Mouse (Mus musculus) stomach, embryonic 16.5 days (tissue): ENCODE measurements around the gene Ralgds. TPM values are rescaled to one million over a fixed set of nuclear protein-coding genes. Genes with fewer than 3 reads are reported as not detected.

Source experiments
- ATAC-seq: fragments of 200-750 bp; cut with Nextera tagmentation; 2 replicates; pipeline ENCODE4 v1.8.0; 2017; ENCODE audit warnings: moderate number of reproducible peaks, moderate TSS enrichment; ENCODE audit not compliant: insufficient read depth, low FRiP score
- H3K27ac ChIP-seq: fragments of 300-500 bp; sonication (generic); 2 replicates; pipeline ENCODE4 v1.5.1; 2014; ENCODE audit warnings: low read length
- H3K27me3 ChIP-seq: fragments of 300-500 bp; sonication (generic); 2 replicates; pipeline ENCODE4 v1.6.1; 2014; ENCODE audit warnings: low read length, control low read depth, mixed read lengths; ENCODE audit not compliant: control insufficient read depth, insufficient read depth
- H3K36me3 ChIP-seq: fragments of 300-500 bp; sonication (generic); 2 replicates; pipeline ENCODE4 v1.6.1; 2014; ENCODE audit warnings: low read length; ENCODE audit not compliant: control insufficient read depth, insufficient read depth
- H3K4me1 ChIP-seq: fragments of 300-500 bp; sonication (generic); 2 replicates; pipeline ENCODE4 v1.6.1; 2014; ENCODE audit warnings: low read length, control low read depth, mixed read lengths; ENCODE audit not compliant: control insufficient read depth, insufficient read depth
- H3K4me2 ChIP-seq: fragments of 300-500 bp; sonication (generic); 2 replicates; pipeline ENCODE4 v1.6.1; 2014; ENCODE audit warnings: low read depth, low read length, mixed read lengths
- H3K4me3 ChIP-seq: fragments of 300-500 bp; sonication (generic); replicated peaks from 2 replicates; pipeline ENCODE4 v1.5.1; 2014; ENCODE audit warnings: mild to moderate bottlenecking, low read length
- H3K9ac ChIP-seq: fragments of 300-500 bp; sonication (generic); 2 replicates; pipeline ENCODE4 v1.6.1; 2014; ENCODE audit warnings: low read length
- H3K9me3 ChIP-seq: fragments of 300-500 bp; sonication (generic); replicated peaks from 2 replicates; pipeline ENCODE4 v1.6.1; 2016; ENCODE audit warnings: low read length, control low read depth; ENCODE audit not compliant: control insufficient read depth
- WGBS: fragments of 180-500 bp; shearing (Covaris S2); extraction: QIAGEN DNeasy Blood & Tissue Kit; methylation state at CpG from one replicate; pipeline ENCODE4 v1.1.7; 2014; 5-methylcytosine and 5-hydroxymethylcytosine counted together
- polyA plus RNA-seq: library from polyadenylated mRNA; unstranded; fragments of >200 nt; fragmentation: Nextera tagmentation; extraction: Ambion mirVana; gene quantifications from 2 replicates; pipeline ENCODE4 v1.2.1, GENCODE M21; 2015

Ralgds gene
- polyA plus RNA-seq, 1 experiment from 2014 or later, result 28.2 TPM

DNA sequence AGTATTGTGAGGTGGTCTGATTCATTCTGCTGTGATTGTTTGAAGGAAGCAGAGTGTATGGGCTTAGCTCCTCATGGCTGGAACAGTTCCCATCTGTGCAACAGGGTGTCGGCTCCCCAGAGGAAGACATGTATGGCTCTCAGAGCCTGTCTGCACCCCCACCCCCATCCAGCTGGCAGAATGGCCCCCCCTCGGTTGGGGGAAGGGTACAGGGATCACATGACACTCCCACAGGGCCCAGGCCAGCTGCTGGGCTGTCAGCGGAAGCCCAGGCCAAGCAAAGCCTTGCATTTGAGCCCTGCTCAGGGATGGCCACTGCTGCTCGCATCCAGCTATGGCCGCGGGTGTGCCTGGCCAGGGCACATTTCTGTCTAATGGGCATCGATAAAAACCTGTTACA is 26.3 kb downstream of the Ralgds start:
- Histone ChIP-seq H3K9me3 (no peaks in the 10 kb centered on the region), H3K27ac (peak overlapping the region; percentile 90), H3K4me3 (no peak overlapping the region), H3K36me3 (peaks cover 14% of the 10 kb centered on the region), H3K9ac (peak overlapping the region; percentile 55), H3K4me2 (peak overlapping the region; percentile 10; the same call in 1 of the 2 replicates), H3K4me1 (peaks cover 64% of the 10 kb centered on the region), H3K27me3 (no peaks in the 10 kb centered on the region)
- peak; percentile 22; the same call in 1 of the 2 replicates for ATAC-seq
- 47% methylated on average over 7 of the region's 7 CpGs for whole genome bisulfite sequencing

GRCm38 (mm10) chr2:28539949-28540348 is 27.0 kb downstream of the Ralgds start:
- Histone ChIP-seq H3K4me3 (no peak overlapping the region), H3K9ac (peak overlapping the region; percentile 55; the same call in 1 of the 2 replicates), H3K36me3 (peaks cover 14% of the 10 kb centered on the region), H3K27ac (peak overlapping the region; percentile 90), H3K27me3 (no peaks in the 10 kb centered on the region), H3K9me3 (no peaks in the 10 kb centered on the region), H3K4me1 (peaks cover 56% of the 10 kb centered on the region), H3K4me2 (no peak overlapping the region)
- ATAC-seq, result no peak
- WGBS, result 71% methylated on average over 2 of the region's 2 CpGs

DNA sequence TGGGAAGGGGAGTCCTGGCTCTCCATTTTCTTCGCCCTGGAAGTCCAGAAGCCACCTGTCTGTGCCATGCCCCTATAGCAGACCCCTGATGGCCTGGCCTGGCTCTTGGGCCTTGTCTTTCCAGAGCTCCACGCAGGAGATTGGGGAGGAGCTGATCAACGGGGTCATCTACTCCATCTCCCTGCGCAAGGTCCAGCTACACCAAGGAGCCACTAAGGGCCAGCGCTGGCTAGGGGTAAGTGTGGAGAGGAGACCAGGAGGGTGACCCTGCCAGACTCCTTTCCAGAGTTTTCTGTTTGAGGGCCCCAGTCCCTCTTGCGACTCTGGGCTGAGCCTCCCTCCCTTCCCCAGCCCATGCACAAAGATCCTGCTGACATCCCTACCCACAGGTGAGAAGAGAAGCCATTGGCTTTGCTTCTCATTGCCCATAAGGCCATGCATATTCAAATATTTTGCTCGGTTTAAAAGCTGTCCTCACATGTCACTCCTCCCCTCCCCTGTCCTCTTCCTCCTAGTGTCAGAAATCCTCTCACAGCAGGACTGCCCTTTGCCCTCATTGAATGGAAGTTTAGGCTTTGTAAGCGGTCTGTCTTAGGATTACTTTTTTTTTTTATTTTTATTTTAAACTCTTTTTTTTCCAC is 27.8 kb downstream of the Ralgds start:
- WGBS, result 79% methylated on average over 8 of the region's 8 CpGs
- Histone ChIP-seq H3K9ac (no peak overlapping the region), H3K4me1 (peaks cover 49% of the 10 kb centered on the region), H3K27me3 (no peaks in the 10 kb centered on the region), H3K4me2 (no peak overlapping the region), H3K36me3 (peaks cover 18% of the 10 kb centered on the region), H3K27ac (no peak overlapping the region), H3K9me3 (no peaks in the 10 kb centered on the region), H3K4me3 (no peak overlapping the region)
- no peak for ATAC-seq

DNA sequence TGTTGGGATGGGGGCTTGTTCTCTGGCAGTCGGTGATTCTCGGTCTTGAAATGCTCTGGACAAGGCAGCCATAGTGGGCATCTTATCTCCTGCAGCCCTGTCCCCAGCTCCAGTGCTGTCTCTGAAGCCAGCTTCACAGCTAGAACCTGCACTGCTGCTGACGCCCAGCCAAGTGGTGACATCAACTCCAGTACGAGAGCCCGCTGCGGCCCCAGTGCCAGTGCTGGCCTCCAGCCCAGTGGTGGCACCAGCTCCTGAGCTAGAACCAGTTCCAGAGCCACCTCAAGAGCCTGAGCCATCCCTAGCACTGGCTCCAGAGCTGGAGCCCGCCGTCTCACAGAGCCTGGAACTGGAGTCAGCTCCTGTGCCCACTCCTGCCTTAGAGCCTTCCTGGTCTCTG is 31.0 kb downstream of the Ralgds start:
- H3K4me2 ChIP-seq, result no peak overlapping the region
- ATAC-seq, result no peak
- peak overlapping the region; percentile 38; the same call in 1 of the 2 replicates for H3K27ac ChIP-seq
- H3K27me3 ChIP-seq, result no peaks in the 10 kb centered on the region
- H3K36me3 ChIP-seq, result peaks cover 22% of the 10 kb centered on the region
- no peaks in the 10 kb centered on the region for H3K9me3 ChIP-seq
- no peak overlapping the region for H3K4me3 ChIP-seq
- H3K4me1 ChIP-seq, result peaks cover 18% of the 10 kb centered on the region
- WGBS, result 88% methylated on average over 8 of the region's 8 CpGs
- no peak overlapping the region for H3K9ac ChIP-seq

GRCm38 (mm10) chr2:28545976-28546375 is 33.1 kb downstream of the Ralgds start:
- Histone ChIP-seq H3K27ac (no peak overlapping the region), H3K36me3 (peaks cover 31% of the 10 kb centered on the region), H3K4me3 (no peak overlapping the region), H3K4me1 (no peaks in the 10 kb centered on the region), H3K27me3 (no peaks in the 10 kb centered on the region), H3K9me3 (no peaks in the 10 kb centered on the region), H3K4me2 (no peak overlapping the region), H3K9ac (no peak overlapping the region)
- no peak for ATAC-seq

- no peak for ATAC-seq
- H3K27ac ChIP-seq, result no peak overlapping the region
- H3K36me3 ChIP-seq, result peaks cover 31% of the 10 kb centered on the region
- no peaks in the 10 kb centered on the region for H3K4me1 ChIP-seq
- WGBS, result 75% methylated on average over 6 of the region's 6 CpGs
- no peak overlapping the region for H3K4me2 ChIP-seq
- no peaks in the 10 kb centered on the region for H3K27me3 ChIP-seq
- no peaks in the 10 kb centered on the region for H3K9me3 ChIP-seq
- H3K9ac ChIP-seq, result no peak overlapping the region
- H3K4me3 ChIP-seq, result no peak overlapping the region
Observed at GRCm38 (mm10) chr2:28546560-28546959, 33.6 kb downstream of the Ralgds start.

DNA sequence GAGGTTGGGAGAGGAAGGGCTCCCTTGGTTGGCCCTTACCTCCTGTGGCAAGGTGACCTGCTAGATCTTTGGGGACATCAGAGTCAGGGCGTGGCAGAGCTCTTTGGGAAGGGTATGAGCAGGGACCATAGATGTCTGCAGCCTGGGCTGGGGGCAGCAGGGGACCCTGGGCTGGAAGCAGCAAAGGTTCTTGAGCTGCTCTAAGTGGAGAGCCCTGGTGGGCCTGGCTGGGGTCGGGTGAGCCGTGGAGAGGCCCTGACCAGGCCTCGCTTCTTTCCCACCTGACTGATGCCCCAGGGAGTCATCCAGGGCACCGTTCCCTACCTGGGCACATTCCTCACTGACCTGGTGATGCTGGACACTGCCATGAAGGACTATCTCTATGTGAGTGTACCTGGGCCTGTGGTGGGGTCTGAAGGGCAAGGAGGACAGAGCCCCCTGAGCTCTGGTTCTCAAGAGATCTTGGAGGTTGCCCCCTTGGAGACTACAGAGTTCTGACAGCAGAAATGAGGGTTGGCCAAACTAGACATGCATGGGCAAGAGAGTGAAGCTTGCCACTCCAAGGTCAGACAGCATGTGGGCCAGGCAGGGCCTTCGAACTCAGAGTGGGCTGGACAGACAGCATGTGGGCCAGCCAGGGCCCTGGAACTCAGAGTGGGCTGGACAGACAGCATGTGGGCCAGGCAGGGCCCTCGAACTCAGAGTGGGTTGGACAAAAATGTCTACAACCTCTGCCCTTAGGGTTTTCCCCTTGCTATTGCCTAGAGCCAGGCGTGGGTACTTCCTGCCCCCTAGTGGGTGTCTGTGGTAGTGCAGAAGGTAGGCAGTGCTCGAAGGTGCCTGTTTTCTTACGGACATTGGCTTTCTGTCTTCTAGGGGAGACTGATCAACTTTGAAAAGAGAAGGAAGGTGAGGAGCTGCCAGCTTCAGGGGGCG is 34.6 kb downstream of the Ralgds start:
- WGBS, result 50% methylated on average over 11 of the region's 11 CpGs
- Histone ChIP-seq H3K4me3 (no peak overlapping the region), H3K9me3 (no peaks in the 10 kb centered on the region), H3K4me2 (no peak overlapping the region), H3K4me1 (no peaks in the 10 kb centered on the region), H3K27ac (no peak overlapping the region), H3K36me3 (peaks cover 36% of the 10 kb centered on the region), H3K9ac (no peak overlapping the region), H3K27me3 (no peaks in the 10 kb centered on the region)
- peak; percentile 48; the same call in 1 of the 2 replicates for ATAC-seq

- no peak for ATAC-seq
- no peaks in the 10 kb centered on the region for H3K27me3 ChIP-seq
- no peaks in the 10 kb centered on the region for H3K4me1 ChIP-seq
- no peak overlapping the region for H3K4me2 ChIP-seq
- no peak overlapping the region for H3K4me3 ChIP-seq
- H3K9me3 ChIP-seq, result no peaks in the 10 kb centered on the region
- H3K27ac ChIP-seq, result no peak overlapping the region
- H3K9ac ChIP-seq, result no peak overlapping the region
- peaks cover 28% of the 10 kb centered on the region for H3K36me3 ChIP-seq
- 90% methylated on average over 13 of the region's 13 CpGs for WGBS
Observed at GRCm38 (mm10) chr2:28549157-28549556, 36.2 kb downstream of the Ralgds start.

DNA sequence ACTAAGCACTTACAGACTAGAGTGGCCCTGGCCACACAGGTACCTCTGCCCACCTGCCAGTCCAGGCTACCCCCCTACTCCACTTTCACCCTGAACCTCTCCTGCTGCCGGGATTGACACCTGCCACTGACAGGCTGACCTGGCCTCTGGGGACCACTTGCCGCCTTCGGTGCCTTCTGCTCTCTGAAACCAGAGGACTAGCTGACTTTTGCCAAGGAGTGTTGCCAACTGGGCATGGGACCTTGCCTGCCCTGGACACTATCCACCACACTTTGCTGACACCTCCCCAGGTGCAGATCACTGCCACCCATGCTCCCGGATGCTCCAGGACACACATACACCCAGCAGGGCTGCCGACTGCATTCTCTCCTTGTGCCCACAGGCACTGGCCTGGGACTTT is 39.4 kb downstream of the Ralgds start:
- WGBS, result 92% methylated on average over 5 of the region's 5 CpGs
- H3K36me3 ChIP-seq, result peaks cover 23% of the 10 kb centered on the region

More for the DNA sequence above, 39.4 kb downstream of the Ralgds start:
- Histone ChIP-seq H3K9me3 (no peaks in the 10 kb centered on the region), H3K4me2 (no peak overlapping the region), H3K4me1 (no peaks in the 10 kb centered on the region), H3K9ac (no peak overlapping the region), H3K27me3 (no peaks in the 10 kb centered on the region), H3K4me3 (no peak overlapping the region), H3K27ac (no peak overlapping the region)
- ATAC-seq, result no peak
